Mouse (Mus musculus) bone marrow, adult 2 months (tissue): ENCODE measurements around the gene Erg.

Experiments used
- CTCF ChIP-seq: fragments of 200-500 bp; IDR thresholded peaks from 2 replicates; pipeline ENCODE4 v1.5.1; 2011; ENCODE audit warnings: low read length, control low read depth; ENCODE audit not compliant: control insufficient read depth, insufficient read depth
- POLR2A ChIP-seq: fragments of 200-500 bp; IDR thresholded peaks from 2 replicates; pipeline ENCODE4 v1.6.1; 2011; ENCODE audit warnings: low read depth, mild to moderate bottlenecking, control low read depth, low read length, borderline replicate concordance; ENCODE audit not compliant: control insufficient read depth

GRCm38 (mm10) chr16:95597578-95597951, 11.2 kb upstream of the Erg start:
- no peak for TF ChIP-seq CTCF
- no peak for TF ChIP-seq POLR2A
